Mouse (Mus musculus): Measurements from ENCODE around the gene Ell. TPM values are rescaled to one million over a fixed set of nuclear protein-coding genes. Genes with fewer than 3 reads are reported as not detected.

Ell gene
- total and polyA plus RNA-seq, 2 experiments = 10.0 to 25.0 TPM

- Histone ChIP-seq H3K4me1 (ENCODE audit: control insufficient read depth, insufficient read depth, low read length) (peaks cover 4% of the 10 kb centered on the region; the same call in 1 of the 2 replicates), H3K79me2 (ENCODE audit: control insufficient read depth, insufficient read depth, low read length) (peaks cover 2% of the 10 kb centered on the region; the same call in 1 of the 2 replicates), H3K27me3 (ENCODE audit: control insufficient read depth, insufficient read depth, low read length) (peaks cover 3% of the 10 kb centered on the region; the same call in 1 of the 2 replicates), H3K9ac (ENCODE audit: low read depth, low read length) (peak overlapping the region; percentile 98), H3K36me3 (ENCODE audit: control insufficient read depth, insufficient read depth, low read length) (no peaks in the 10 kb centered on the region), H3K27ac (replicated peaks; ENCODE audit: insufficient read depth, low read depth, low read length) (peak overlapping the region; percentile 52), H3K4me3 (ENCODE audit: insufficient read depth, low read depth, low read length) (peak overlapping the region; percentile 93)
- WGBS = 3% methylated on average over 84 of the region's 84 CpGs
- TF ChIP-seq POLR2A (IDR thresholded peaks at IDR 0.05; ENCODE audit: extremely low read depth, insufficient read depth, low read length) (no peak), CTCF (IDR thresholded peaks at IDR 0.05; ENCODE audit: low read depth, low read length) (no peak)
- no peak for DNase-seq (ENCODE audit: extremely low read depth, low read depth, low spot score)
These were observed 68.9 kb downstream of the Ell start for GRCm38 (mm10) chr8:70607898-70608748.

GRCm38 (mm10) chr8:70608749-70609367 lies 69.6 kb downstream of the Ell start, which contains the start of gene Ssbp4:
TSS of gene Ssbp4 (minus strand) at chr8:70608872.
- TF ChIP-seq CTCF (IDR thresholded peaks at IDR 0.05; ENCODE audit: low read depth, low read length) (no peak), POLR2A (IDR thresholded peaks at IDR 0.05; ENCODE audit: extremely low read depth, insufficient read depth, low read length) (no peak)
- no peak for DNase-seq (ENCODE audit: extremely low read depth, low read depth, low spot score)
- Histone ChIP-seq H3K4me3 (ENCODE audit: insufficient read depth, low read depth, low read length) (peak within 1 kb of the TSS; percentile 93), H3K79me2 (ENCODE audit: control insufficient read depth, insufficient read depth, low read length) (peaks cover 2% of the 10 kb centered on the region; the same call in 1 of the 2 replicates), H3K27me3 (ENCODE audit: control insufficient read depth, insufficient read depth, low read length) (peaks cover 3% of the 10 kb centered on the region; the same call in 1 of the 2 replicates), H3K4me1 (ENCODE audit: control insufficient read depth, insufficient read depth, low read length) (peaks cover 4% of the 10 kb centered on the region; the same call in 1 of the 2 replicates), H3K9ac (ENCODE audit: low read depth, low read length) (peak within 1 kb of the TSS; percentile 98), H3K36me3 (ENCODE audit: control insufficient read depth, insufficient read depth, low read length) (no peaks in the 10 kb centered on the region), H3K27ac (replicated peaks; ENCODE audit: insufficient read depth, low read depth, low read length) (peak within 1 kb of the TSS; percentile 87)
- 3% methylated on average over 26 of the region's 26 CpGs for WGBS

GRCm38 (mm10) chr8:70609368-70609848 lies 70.2 kb downstream of the Ell start:
- Histone ChIP-seq H3K27me3 (ENCODE audit: control insufficient read depth, insufficient read depth, low read length) (peaks cover 3% of the 10 kb centered on the region; the same call in 1 of the 2 replicates), H3K79me2 (ENCODE audit: control insufficient read depth, insufficient read depth, low read length) (peaks cover 2% of the 10 kb centered on the region; the same call in 1 of the 2 replicates), H3K9ac (ENCODE audit: low read depth, low read length) (peak overlapping the region; percentile 70), H3K4me3 (ENCODE audit: insufficient read depth, low read depth, low read length) (peak overlapping the region; percentile 55), H3K27ac (replicated peaks; ENCODE audit: insufficient read depth, low read depth, low read length) (peak overlapping the region; percentile 87), H3K4me1 (ENCODE audit: control insufficient read depth, insufficient read depth, low read length) (peaks cover 4% of the 10 kb centered on the region; the same call in 1 of the 2 replicates), H3K36me3 (ENCODE audit: control insufficient read depth, insufficient read depth, low read length) (no peaks in the 10 kb centered on the region)
- no peak for DNase-seq (ENCODE audit: extremely low read depth, low read depth, low spot score)
- TF ChIP-seq POLR2A (IDR thresholded peaks at IDR 0.05; ENCODE audit: extremely low read depth, insufficient read depth, low read length) (peak; percentile 50; the same call in 1 of the 2 replicates), CTCF (IDR thresholded peaks at IDR 0.05; ENCODE audit: low read depth, low read length) (no peak)
- 2% methylated on average over 38 of the region's 39 CpGs for WGBS

GRCm38 (mm10) chr8:70609849-70610795 lies 70.9 kb downstream of the Ell start:
- Histone ChIP-seq H3K27ac (replicated peaks; ENCODE audit: insufficient read depth, low read depth, low read length) (peak overlapping the region; percentile 88), H3K4me3 (ENCODE audit: insufficient read depth, low read depth, low read length) (peak overlapping the region; percentile 55), H3K36me3 (ENCODE audit: control insufficient read depth, insufficient read depth, low read length) (no peaks in the 10 kb centered on the region), H3K4me1 (ENCODE audit: control insufficient read depth, insufficient read depth, low read length) (peaks cover 4% of the 10 kb centered on the region; the same call in 1 of the 2 replicates), H3K9ac (ENCODE audit: low read depth, low read length) (peak overlapping the region; percentile 70), H3K79me2 (ENCODE audit: control insufficient read depth, insufficient read depth, low read length) (peaks cover 2% of the 10 kb centered on the region; the same call in 1 of the 2 replicates), H3K27me3 (ENCODE audit: control insufficient read depth, insufficient read depth, low read length) (peaks cover 3% of the 10 kb centered on the region; the same call in 1 of the 2 replicates)
- peak; percentile 59 for DNase-seq (ENCODE audit: extremely low read depth, low read depth, low spot score)
- 4% methylated on average over 43 of the region's 45 CpGs for WGBS
- TF ChIP-seq POLR2A (IDR thresholded peaks at IDR 0.05; ENCODE audit: extremely low read depth, insufficient read depth, low read length) (peak; percentile 53; the same call in 1 of the 2 replicates), CTCF (IDR thresholded peaks at IDR 0.05; ENCODE audit: low read depth, low read length) (no peak)

Data from liver, adult 2 months (tissue).